Mouse (Mus musculus) liver, postnatal 0 days (tissue): ENCODE data around the gene 2410004P03Rik.

Source experiments
- CTCF ChIP-seq: sonication (generic); IDR thresholded peaks from 2 replicates; pipeline ENCODE4 v1.5.1; 2016; ENCODE audit warnings: antibody characterized with exemption, low read depth
- EP300 ChIP-seq: IDR thresholded peaks from 2 replicates; pipeline ENCODE4 v1.6.1; 2016; ENCODE audit warnings: antibody characterized with exemption, low read depth, mild to moderate bottlenecking

- TF ChIP-seq EP300 (no peak), CTCF (peak; percentile 40; the same call in 1 of the 2 replicates)
Observed at GRCm38 (mm10) chr12:16985778-16986177, 25.7 kb downstream of the 2410004P03Rik start.
